Mouse (Mus musculus): ENCODE measurements at regions not wholly inside any gene's neighbourhood (a gene's known extent, or its start where the extent isn't known, plus 50 kb on each side); places are given as distances from the start of the nearest gene placed in this dataset.
A peak's percentile ranks its signal among the peaks of the same experiment; 100 is the strongest.

DNA sequence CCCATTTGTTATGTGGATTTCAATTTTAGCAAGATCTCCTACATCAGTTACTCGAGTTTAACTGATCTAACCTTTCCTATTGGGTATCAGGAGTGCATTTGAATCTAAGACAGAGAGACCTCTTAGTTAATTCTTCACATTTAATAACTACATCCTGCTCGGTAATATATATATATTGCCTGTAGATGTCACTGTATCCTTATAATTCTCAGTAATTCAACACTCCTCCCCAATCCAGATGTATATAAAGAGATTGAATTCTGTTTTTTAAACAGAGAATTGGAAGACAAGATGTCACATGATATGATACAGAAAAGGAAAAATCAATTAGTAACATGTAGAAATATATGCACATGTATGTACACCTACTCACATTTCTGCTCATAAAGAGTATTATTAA is 133.3 kb upstream of the Mageb4 start:
- TF ChIP-seq CTCF (IDR thresholded peaks at IDR 0.05; ENCODE audit: low read depth), result peak; percentile 28; the same call in 1 of the 2 replicates
- no peaks in the 10 kb centered on the region for H3K36me3 ChIP-seq (ENCODE audit: insufficient read depth)
- 48% methylated on average over 2 of the region's 2 CpGs for WGBS
- H3K4me1 ChIP-seq (ENCODE audit: insufficient read depth), result no peaks in the 10 kb centered on the region
- ATAC-seq, result no peak
- no peaks in the 10 kb centered on the region for H3K9me3 ChIP-seq (ENCODE audit: low read length)
- no peak overlapping the region for H3K9ac ChIP-seq
- no peak overlapping the region for H3K27ac ChIP-seq (ENCODE audit: low read depth, low read length)
- H3K4me3 ChIP-seq (ENCODE audit: low read depth, low read length), result no peak overlapping the region
- DNase-seq, result peak; percentile 8
- H3K4me2 ChIP-seq (ENCODE audit: low read depth), result no peak overlapping the region
- no peaks in the 10 kb centered on the region for H3K27me3 ChIP-seq (ENCODE audit: insufficient read depth, low read length)
